Mouse (Mus musculus) C2C12 (cell line): Measurements from ENCODE around the gene Phlpp1. TPM values are rescaled to one million over a fixed set of nuclear protein-coding genes. Genes with fewer than 3 reads are reported as not detected.

ENCODE experiments used
- H3K27me3 ChIP-seq: one replicate; pipeline ENCODE4 v1.6.1; 2011; ENCODE audit not compliant: control insufficient read depth, insufficient read depth, insufficient read length
- H3K36me3 ChIP-seq: one replicate; pipeline ENCODE4 v1.6.1; 2011; ENCODE audit not compliant: control insufficient read depth, insufficient read depth
- H3K4me3 ChIP-seq: one replicate; pipeline ENCODE4 v1.5.1; 2011; ENCODE audit warnings: mild to moderate bottlenecking, control low read depth; ENCODE audit not compliant: poor library complexity, insufficient read depth, severe bottlenecking
- H3K79me2 ChIP-seq: one replicate; pipeline ENCODE4 v1.6.1; 2011; ENCODE audit not compliant: control insufficient read depth, insufficient read depth
- H3K79me3 ChIP-seq: one replicate; pipeline ENCODE4 v1.6.1; 2011; ENCODE audit warnings: low read depth, control low read depth
- H3ac ChIP-seq: one replicate; pipeline ENCODE3; 2011; ENCODE audit warnings: low read depth; ENCODE audit not compliant: control insufficient read depth, insufficient read length
- CEBPB ChIP-seq: IDR thresholded peaks from one replicate; pipeline ENCODE4 v1.6.1; 2011; ENCODE audit warnings: low read depth, mild to moderate bottlenecking, control low read depth, moderate library complexity
- CTCF ChIP-seq: IDR thresholded peaks from one replicate; pipeline ENCODE4 v1.5.1; 2011; ENCODE audit not compliant: control insufficient read depth, insufficient read depth, insufficient read length
- FOSL1 ChIP-seq: IDR thresholded peaks from one replicate; pipeline ENCODE4 v1.8.0; 2011; ENCODE audit warnings: mild to moderate bottlenecking, low read length; ENCODE audit not compliant: poor library complexity, insufficient read depth, severe bottlenecking
- MAX ChIP-seq: IDR thresholded peaks from one replicate; pipeline ENCODE4 v1.6.1; 2011; ENCODE audit warnings: mild to moderate bottlenecking, control low read depth
- MYOD1 ChIP-seq: IDR thresholded peaks from one replicate; pipeline ENCODE4 v1.6.1; 2011; ENCODE audit warnings: low read depth; ENCODE audit not compliant: control insufficient read depth, insufficient read length
- MYOG ChIP-seq: IDR thresholded peaks from one replicate; pipeline ENCODE4 v1.6.1; 2011; ENCODE audit not compliant: control insufficient read depth, insufficient read length; ENCODE audit errors: extremely low read depth
- USF1 ChIP-seq: IDR thresholded peaks from one replicate; pipeline ENCODE4 v1.6.1; 2011; ENCODE audit warnings: low read depth, mild to moderate bottlenecking, control low read depth, moderate library complexity
- polyA plus RNA-seq: library from polyadenylated mRNA; unstranded; fragments of >200 nt; fragmentation: generic; extraction: Trizol; gene quantifications from one replicate; pipeline ENCODE4 v1.2.1, GENCODE M21; 2012; ENCODE audit warnings: missing spikeins

The Phlpp1 gene
- polyA plus RNA-seq, 1 experiment, result 6.3 TPM

DNA sequence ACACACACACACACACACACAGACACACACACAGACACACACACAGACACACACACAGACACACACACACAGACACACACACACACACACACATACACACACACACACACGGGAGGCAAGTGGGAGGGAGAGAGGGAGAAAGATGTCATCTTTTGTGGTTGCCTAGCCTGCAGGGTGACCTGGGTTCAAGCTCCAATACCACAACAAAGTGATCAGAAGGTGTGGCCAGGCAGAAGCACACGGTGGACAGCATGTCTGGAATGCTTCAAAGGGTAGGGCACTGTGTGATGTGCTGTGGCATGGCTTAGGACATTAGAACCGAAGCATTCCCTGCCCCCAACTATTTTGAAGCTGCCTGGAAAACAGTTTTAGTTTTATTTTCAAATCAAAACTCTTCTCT, 2.8 kb upstream of the Phlpp1 start:
- Histone ChIP-seq H3K4me3 (no peak overlapping the region), H3K79me3 (peaks cover 8% of the 10 kb centered on the region), H3K79me2 (peaks cover 22% of the 10 kb centered on the region), H3K27me3 (no peaks in the 10 kb centered on the region), H3K36me3 (no peaks in the 10 kb centered on the region), H3ac (no peak overlapping the region)
- no peak for TF ChIP-seq CTCF
- no peak for TF ChIP-seq CEBPB
- TF ChIP-seq MYOD1, result no peak
- TF ChIP-seq MAX, result peak; percentile 71
- no peak for TF ChIP-seq MYOG
- no peak for TF ChIP-seq USF1
- no peak for TF ChIP-seq FOSL1

DNA sequence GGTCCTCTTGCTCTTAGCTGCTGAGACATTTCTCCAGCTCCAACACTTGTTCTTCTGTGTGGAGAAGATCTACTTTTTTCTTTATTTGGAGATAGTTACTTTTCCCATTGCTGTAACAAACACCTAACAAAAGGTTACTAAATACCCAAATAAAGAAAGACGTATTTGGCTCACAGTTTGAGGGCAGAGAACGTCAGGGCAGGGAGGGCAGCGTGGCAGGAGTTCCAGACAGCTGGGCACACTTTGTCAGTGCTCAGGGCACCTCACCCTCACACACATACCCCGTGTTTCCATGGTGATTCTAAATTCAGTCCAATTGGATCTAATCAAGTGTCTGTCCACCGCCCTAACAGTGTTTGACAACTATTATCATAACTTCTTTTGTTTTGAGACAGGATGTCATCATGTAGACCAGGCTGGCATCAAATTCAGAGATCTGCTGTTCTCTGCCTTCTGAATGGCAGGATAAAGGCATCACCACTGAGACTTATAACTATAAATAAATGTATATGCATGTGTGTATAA, 1.7 kb upstream of the Phlpp1 start:
- TF ChIP-seq CTCF, result no peak
- TF ChIP-seq FOSL1, result no peak
- no peak for TF ChIP-seq USF1
- TF ChIP-seq MYOD1, result no peak
- no peak for TF ChIP-seq MAX
- Histone ChIP-seq H3K27me3 (no peaks in the 10 kb centered on the region), H3K4me3 (no peak overlapping the region), H3ac (no peak overlapping the region), H3K79me2 (peaks cover 32% of the 10 kb centered on the region), H3K36me3 (no peaks in the 10 kb centered on the region), H3K79me3 (peaks cover 13% of the 10 kb centered on the region)

DNA sequence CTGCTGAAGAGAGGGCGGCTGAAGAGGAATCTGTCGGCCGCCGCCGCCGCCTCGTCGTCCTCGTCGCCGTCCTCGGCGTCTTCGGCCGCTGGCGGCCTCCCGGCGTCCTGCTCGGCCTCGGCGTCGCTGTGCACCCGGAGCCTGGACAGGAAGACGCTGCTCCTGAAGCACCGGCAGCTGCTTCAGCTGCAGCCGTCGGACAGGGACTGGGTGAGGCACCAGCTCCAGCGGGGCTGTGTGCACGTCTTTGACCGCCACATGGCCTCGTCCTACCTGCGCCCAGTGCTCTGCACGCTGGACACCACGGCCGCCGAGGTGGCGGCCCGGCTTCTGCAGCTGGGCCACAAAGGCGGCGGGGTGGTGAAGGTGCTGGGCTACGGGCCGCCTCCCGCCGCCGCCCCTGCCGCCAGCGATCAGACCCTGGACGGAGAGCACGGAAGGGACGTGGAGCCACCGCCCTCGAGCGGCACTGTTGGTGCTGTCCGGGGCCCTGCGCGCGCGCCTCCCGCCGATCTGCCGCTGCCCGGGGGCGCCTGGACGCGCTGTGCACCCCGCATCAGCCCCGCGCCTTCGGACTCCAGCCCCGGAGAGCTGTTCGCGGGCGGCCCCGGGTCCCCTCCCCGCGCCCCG, 864 bp downstream of the Phlpp1 start:
- TF ChIP-seq FOSL1, result no peak
- TF ChIP-seq MYOG, result no peak
- no peak for TF ChIP-seq CEBPB
- TF ChIP-seq MYOD1, result no peak
- peak; percentile 7 for TF ChIP-seq CTCF
- TF ChIP-seq USF1, result no peak
- TF ChIP-seq MAX, result peak; percentile 45
- Histone ChIP-seq H3K27me3 (no peaks in the 10 kb centered on the region), H3K79me3 (peaks cover 35% of the 10 kb centered on the region), H3K4me3 (peak overlapping the region; percentile 61), H3K79me2 (peaks cover 58% of the 10 kb centered on the region), H3ac (peak overlapping the region; percentile 93), H3K36me3 (no peaks in the 10 kb centered on the region)

DNA sequence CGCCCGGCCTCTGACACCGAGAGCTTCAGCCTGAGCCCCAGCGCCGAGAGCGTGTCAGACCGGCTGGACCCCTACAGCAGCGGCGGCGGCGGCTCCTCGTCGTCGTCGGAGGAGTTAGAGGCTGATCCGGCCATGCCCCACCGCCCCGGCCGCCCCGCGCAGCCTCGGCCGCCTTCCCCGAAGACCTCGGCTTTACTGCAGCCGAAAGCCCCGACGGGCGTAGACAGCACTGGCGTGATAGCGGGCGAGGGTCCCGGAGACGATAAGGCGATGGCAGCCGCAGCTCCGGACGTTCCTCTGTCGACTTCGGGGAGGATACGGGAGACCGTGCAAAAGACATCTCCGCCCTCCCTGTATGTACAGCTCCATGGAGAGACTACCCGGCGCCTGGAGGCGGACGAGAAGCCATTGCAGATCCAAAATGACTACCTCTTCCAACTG, 1.4 kb downstream of the Phlpp1 start:
- no peaks in the 10 kb centered on the region for H3K27me3 ChIP-seq
- H3K36me3 ChIP-seq, result no peaks in the 10 kb centered on the region
- TF ChIP-seq MYOD1 (no peak), MYOG (no peak), USF1 (no peak), CEBPB (no peak), FOSL1 (no peak), CTCF (no peak), MAX (no peak)
- H3ac ChIP-seq, result peak overlapping the region; percentile 93
- peaks cover 39% of the 10 kb centered on the region for H3K79me3 ChIP-seq
- peak overlapping the region; percentile 61 for H3K4me3 ChIP-seq
- peaks cover 63% of the 10 kb centered on the region for H3K79me2 ChIP-seq

DNA sequence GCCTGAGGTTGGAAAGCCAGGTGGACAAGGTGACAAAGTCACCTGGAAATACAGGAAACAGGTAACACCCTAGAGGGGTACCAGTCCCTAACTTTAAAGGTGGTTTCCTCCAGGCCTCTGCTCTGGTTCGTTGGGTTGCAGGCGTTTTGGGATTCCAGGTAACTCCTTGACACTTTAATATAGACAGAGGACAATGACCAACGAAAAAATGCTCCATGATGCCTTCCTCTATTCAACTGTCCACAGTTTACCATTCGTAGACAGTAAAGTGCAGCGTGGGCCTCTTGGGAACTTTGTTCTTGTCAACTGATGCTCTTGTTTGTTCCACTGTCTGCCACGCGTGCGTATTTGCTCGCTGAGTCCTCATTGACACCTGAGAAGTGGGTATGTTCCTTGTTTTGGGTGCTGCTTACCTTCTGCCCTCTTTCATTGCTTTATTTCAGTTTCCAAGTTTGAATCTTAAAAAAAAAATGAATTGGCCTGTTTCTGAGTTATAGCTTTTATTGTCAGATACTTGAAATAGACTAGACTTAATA, 2.1 kb downstream of the Phlpp1 start:
- TF ChIP-seq CEBPB, result no peak
- no peak for TF ChIP-seq CTCF
- TF ChIP-seq MYOG, result no peak
- no peak for TF ChIP-seq MYOD1
- TF ChIP-seq USF1, result no peak
- TF ChIP-seq FOSL1, result no peak
- no peak for TF ChIP-seq MAX
- H3K36me3 ChIP-seq, result no peaks in the 10 kb centered on the region

DNA sequence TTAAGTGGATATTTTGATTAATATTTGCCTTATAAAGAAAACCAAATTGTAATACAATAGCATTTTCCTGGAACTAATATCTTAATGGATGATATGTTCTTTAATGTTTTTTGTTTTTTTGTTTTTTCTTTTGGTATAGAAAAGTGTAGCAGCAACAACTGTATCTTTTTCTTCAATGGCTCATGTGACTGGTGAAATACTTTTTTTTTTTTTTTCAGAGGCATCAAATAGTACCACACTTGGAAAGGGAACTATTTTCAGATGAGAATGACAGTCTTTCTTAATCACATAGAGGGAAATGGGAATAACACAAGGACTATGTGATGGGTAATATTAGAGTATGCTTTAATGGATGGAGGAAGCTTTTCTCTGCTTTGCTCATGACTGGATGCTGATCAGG, 3.0 kb downstream of the Phlpp1 start:
- Histone ChIP-seq H3K4me3 (no peak overlapping the region), H3K27me3 (no peaks in the 10 kb centered on the region), H3K79me3 (peaks cover 51% of the 10 kb centered on the region), H3ac (no peak overlapping the region), H3K36me3 (no peaks in the 10 kb centered on the region), H3K79me2 (peaks cover 79% of the 10 kb centered on the region)
- no peak for TF ChIP-seq CEBPB
- no peak for TF ChIP-seq FOSL1
- no peak for TF ChIP-seq CTCF
- no peak for TF ChIP-seq MYOG
- no peak for TF ChIP-seq MYOD1
- TF ChIP-seq USF1, result no peak
- no peak for TF ChIP-seq MAX

More for the DNA sequence above, 2.1 kb downstream of the Phlpp1 start:
- Histone ChIP-seq H3K79me2 (peaks cover 71% of the 10 kb centered on the region), H3ac (peak overlapping the region; percentile 47), H3K4me3 (peak overlapping the region; percentile 61), H3K27me3 (no peaks in the 10 kb centered on the region), H3K79me3 (peaks cover 47% of the 10 kb centered on the region)
